Mouse (Mus musculus) megakaryocyte progenitor cell, adult 5-6 weeks (primary cell): ENCODE measurements around the gene Il6ra. TPM values are rescaled to one million over a fixed set of nuclear protein-coding genes. Genes with fewer than 3 reads are reported as not detected.

Experiments
- ATAC-seq: replicated peaks from 2 replicates; pipeline ENCODE4 v1.8.0; 2016; ENCODE audit warnings: mild to moderate bottlenecking, moderate TSS enrichment, inconsistent platforms; ENCODE audit not compliant: poor library complexity
- total RNA-seq, 2 experiments: library from RNA; stranded (forward) in 1 of 2; stranded (reverse) in 1 of 2; fragments of 157-497, 149-512 nt in 1 of 2; fragments of 200-1000 nt in 1 of 2; gene quantifications; 2 replicates each; pipeline versions ENCODE4 v1.2.3 to v1.2.4; 2015 to 2017

The Il6ra gene
- total RNA-seq (2015) (39.5 and 43.6 TPM in 2 replicates), total RNA-seq (2017) (12.5 and 15.5 TPM in 2 replicates)

DNA sequence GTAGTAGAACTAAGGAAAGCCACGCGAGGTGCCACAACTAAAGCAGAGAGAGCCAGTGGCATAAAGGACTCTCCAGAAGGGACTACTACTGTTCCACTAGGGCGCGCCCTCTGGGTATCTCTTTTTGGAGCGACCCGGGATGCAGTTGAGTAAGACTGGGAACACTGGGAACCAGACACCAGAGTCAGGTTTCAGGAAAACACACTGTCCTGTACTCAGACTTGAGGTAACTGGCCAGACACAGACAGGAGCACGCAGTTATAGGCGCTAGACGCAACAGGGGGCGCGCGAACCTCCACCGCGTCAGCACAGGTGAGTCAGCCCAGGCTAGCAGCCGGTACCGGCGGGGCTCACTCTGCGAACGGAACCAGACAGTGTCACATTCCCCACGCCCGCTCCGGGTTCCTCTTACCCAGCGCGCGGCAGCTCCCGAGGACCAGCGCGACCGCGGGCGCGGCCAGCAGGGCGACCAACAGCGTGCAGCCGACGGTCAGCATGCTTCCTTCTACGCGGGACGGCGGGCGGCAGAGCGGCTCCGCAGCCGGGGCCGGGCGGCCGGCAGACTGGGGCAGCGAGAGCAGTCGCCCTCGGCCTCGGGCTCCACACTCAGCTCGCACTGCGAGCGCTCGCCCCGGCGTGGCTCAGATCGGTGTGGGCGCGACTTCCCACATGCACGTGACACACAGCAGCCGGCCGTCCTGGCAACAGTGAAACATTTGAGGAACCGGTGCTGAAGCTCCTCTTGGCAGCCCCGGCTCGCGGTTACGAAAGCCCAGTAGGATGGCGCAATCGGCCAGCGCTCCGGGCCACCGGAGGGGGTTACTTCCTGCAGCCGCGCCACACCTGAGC lies at the start of gene Il6ra:
Gene Il6ra (minus strand): TSS at position 654 of the 849 bp plus-strand sequence.
- peak; percentile 69 for ATAC-seq

DNA sequence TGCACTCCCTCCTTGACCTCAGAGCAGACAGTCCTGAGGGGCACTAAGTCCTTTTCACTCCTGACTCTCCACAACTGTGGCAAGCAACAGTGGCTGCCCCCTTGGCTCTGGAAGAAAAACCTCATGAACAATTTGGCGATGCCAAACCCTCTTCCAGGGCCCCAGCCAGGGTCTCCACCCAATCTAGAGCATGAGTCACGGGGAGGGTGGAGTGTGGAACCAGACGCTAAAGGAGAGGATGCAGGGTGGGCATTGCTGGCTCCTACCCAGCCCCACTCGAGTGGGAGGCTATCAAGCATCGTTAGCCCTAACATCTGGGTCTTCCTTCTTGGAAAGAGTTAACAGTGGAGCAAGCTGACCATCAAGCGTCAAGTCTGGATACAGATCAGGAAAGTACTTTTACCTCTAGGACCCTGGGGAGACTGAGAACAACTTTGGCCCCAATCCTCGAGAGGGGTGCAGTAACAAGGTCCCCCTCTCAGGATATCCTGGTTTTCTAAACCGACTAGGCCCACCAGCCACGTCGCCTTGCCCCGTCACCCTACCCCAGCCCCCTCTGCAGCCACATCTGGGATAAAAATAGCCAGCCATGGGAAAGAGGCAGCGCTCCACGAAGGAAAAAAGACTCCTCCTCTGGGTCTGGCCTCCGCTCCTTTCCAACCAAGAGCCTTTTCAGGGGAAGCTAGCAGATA lies 49.2 kb upstream of the Il6ra start:
- ATAC-seq: no peak

DNA sequence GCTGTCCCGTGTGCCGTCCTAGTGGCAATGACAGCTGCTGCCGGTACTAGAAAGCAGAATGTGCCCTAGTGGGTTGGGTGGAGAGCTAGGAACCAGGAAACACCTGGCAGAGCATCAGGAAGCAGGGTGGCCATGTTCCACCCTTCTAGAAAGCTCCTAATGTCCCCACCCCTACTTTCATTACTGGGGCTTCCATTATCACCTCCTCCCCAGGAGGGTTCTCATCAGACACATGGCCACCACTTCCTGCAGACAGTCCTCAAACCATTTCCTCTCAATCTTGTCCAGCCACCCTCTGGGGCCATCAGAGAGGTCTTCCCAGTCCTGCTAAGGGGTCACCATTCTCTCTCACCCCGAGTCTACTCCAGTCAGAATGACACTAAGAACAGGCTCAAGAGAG lies 48.4 kb upstream of the Il6ra start:
- ATAC-seq: peak; percentile 12; the same call in 1 of the 2 replicates

DNA sequence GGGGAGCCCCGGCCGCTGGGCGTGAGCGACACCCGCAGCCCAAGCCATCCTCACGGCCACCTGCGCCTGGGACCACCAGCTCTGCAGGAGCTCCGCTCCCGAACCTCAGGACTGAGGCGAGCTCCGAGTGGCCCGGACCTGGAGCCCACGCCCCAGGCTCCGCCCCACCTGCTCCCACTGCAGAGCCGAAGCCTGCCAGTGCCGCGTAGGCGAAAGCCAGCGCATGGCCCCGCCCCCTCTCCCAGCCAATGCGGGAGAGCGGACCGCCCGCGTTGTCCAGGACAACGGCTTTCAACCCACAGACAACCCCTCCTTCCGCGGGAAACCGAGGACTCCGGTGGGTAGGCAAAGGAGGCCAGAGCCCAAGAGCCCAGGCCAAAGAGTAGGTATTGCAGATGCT lies 47.5 kb upstream of the Il6ra start:
- ATAC-seq: peak; percentile 83

DNA sequence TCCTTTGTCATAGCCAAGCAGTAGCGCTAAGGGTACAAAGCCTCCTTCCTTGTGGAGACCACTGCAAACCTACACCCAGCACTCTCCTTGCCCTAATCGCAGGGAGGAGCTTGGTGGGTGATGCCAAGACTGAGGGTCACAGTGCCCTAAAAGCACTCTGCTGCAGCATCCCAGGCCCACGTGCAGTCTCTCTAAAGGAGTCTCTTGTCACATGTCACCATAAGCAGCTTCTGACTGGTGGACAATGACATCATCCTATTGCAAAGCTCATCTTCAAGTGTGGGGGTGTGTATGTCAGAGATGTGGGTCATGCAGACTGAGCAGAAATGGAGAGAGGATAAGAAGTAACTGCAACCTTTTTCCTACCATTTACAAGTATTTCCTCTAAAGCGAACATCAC lies 46.4 kb upstream of the Il6ra start:
- no peak for ATAC-seq

DNA sequence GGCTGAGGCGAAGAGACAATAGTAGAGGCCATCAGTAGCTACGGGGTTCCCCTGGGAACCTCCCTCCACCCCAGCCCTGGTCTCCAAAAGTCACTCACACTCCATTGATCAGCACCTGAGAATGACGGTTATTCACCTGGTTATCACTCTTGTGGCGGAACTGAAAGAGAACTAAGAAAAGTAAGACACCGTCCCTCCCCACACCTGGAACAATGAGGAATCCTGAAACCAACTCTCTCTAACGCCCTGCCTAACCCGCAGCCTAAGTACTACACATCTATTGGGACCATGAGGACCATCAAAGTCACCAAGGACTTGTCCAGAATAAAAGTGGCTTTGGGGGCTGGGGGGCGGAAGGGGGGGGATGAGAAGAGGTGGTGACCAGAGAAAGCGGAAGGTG lies 44.9 kb upstream of the Il6ra start:
- ATAC-seq: no peak

DNA sequence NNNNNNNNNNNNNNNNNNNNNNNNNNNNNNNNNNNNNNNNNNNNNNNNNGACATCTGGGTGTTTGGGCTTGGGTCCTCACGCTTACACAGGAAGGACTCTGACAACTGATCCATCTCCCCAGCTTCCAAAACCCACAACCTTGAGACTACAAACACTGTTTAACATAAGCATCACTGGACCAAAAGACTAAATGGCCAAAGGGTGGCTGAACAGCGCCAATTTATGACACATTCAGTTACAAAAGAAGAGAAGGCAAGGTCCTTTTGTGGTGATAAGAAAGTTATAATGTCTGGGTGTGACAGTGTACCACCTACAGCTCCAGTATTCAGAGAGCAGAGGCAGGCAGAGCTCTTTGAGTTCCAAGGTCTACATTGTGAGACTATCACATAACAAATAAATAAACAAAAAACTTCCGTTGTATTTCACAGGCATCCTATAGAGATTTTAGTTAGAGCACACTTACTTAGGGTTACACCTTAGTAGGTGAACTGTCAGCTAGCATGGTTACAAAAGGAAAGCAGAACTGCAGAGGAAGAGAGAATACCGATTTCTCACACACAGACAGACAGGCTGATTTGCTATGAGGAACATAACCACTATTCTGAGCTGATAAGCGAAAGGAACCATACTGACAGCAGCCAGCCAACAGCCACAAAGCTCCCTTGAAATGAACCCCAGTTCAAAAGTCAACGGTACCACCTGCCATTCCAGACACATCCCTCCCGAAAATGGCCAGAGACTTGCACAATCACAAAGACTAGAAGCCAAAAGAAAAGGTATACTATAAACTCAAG lies 43.4 kb upstream of the Il6ra start:
- ATAC-seq: no peak

DNA sequence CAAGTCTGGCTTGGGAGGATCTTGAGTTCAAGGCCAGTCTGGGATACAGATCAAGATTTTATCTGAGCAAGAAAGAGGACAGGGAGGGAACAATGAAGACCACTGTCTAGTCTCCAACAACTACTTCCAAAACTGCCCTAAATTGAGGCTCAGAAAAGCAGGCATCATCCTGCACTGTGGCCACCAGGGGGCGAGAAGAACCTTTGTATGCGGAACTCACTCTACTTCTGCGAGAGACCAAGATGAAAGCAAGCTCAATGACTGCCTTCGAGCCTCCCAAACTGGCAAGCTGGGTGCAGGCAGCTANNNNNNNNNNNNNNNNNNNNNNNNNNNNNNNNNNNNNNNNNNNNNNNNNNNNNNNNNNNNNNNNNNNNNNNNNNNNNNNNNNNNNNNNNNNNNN lies 40.4 kb upstream of the Il6ra start:
- peak; percentile 92 for ATAC-seq

DNA sequence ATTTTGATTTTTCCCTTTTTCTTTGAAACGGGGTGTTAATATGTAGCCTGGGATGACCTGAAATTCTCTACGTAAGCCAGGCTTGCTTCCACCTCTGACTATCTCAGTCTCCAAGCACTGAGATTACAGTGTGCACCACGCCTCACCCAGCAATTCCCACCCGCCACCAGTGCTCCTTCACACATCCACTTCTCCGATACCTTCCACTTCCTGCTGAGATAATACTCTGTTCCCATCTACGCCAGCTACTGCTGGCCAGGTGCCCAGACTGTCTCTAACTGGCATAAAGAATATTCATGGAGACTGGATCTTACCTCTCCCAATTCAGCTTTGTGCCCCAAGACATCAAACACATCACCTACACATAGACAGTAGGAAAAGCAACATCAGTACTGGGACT lies 35.7 kb upstream of the Il6ra start:
- no peak for ATAC-seq

DNA sequence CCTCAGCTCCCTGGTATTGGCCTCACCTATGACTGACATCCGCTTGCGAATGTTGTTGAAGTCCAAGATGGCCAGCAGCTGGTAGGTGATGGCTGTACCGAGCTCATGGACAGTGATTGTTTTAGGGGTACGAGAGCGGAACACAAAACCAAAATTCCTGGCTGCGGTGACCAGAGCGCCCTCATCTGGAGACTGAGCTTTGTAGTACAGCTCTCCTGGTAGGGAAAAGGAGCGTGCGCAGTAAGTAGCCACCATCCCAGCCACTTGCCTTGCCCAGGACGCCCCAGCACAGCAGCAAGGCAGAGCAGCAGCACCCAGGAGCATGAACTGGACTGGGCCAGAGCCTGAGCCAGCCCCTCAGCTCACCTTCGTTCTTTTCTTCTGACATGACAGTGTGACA lies 35.0 kb upstream of the Il6ra start:
- ATAC-seq: no peak

DNA sequence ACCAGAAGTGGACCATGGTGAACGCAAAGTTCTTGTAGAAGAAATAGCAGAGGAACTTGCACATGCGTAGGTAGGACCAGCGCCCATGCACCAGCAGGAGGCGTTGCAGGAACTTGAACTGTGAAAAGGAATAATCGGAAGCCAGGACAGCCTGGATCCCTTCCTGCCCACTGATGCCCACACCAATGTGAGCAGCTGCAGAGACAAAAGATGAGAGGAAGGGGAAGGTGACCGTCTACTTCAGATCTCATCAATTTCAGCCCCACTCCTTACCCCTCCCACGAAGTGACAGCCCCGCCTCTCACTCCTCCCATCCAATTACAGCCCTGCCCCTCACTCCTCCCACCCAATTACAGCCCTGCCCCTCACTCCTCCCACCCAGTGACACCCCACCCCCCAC lies 32.0 kb upstream of the Il6ra start:
- no peak for ATAC-seq

DNA sequence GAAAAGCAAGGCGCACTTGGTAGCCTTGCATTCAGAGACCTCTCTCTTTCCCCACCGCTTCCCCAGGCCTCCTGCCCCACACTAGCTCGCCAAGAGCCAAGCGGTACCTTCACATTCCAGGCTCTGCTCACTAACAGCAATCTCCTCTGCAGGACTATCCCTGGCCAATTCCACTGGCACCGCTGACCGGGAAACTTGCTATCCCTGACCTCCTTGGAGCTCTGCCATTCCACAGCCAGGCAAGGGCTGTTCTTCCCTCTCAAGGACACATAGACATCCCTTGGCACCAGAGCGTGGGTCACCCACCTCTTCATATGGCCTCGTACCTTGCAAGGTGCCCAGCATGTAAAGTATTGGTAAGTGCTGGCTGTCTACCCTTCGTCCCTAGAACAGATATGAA lies 29.9 kb upstream of the Il6ra start:
- no peak for ATAC-seq

DNA sequence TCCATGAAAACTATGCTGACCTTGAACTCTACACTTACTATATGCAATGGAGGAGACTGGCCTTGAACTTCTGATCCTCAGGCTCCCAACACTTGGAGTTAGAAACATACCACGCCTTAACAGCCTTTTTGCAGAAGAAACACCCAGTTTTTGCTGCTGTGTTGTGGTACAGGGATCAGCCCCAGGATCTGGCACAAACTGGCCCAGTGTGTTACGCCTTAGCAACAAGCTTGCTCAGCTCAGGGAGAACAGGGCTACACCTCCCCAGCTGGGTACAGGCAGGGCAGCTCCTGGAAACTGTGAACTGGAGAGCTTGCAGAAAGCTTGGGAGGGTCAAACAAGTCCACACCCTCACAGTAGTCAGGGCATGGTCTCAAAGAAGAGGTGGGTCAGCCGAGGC lies 23.5 kb upstream of the Il6ra start:
- ATAC-seq: no peak

DNA sequence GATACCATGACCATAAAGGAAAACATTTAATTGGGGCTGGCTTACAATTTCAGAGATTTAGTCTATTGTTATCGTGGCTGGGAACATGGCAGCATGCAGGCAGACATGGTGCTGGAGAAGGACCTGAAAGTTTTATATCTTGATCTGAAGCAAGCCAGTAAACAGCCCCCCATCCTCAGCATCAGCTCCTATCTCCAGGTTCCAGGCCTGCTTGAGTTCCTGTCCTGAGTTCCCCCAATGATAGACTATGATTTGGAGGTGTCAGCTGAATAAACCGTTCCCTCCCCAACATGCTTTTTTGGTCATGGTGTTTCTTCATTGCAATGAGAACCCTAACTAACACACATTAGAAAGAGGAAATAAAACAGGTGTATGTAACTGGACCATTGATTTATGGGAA lies 19.9 kb upstream of the Il6ra start:
- ATAC-seq: no peak

DNA sequence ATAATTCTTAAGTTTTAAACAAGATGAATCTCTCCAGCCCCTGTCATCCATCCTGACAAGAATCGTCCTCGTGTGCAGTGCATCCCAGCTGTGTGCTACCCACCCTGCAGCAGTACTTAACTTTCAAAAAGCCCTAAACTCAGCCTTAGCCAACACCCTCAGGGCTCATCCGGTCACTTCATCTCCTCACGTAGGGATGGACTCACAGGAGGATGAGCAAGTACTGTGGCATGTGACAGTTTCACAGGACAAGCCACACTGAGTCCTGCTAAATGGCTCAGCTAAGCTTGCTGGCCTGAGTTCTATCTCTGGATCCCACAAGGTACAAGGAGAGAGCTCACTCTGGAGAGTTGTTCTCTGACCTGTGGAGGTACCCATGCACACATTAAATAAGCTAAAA lies 16.0 kb upstream of the Il6ra start:
- no peak for ATAC-seq

DNA sequence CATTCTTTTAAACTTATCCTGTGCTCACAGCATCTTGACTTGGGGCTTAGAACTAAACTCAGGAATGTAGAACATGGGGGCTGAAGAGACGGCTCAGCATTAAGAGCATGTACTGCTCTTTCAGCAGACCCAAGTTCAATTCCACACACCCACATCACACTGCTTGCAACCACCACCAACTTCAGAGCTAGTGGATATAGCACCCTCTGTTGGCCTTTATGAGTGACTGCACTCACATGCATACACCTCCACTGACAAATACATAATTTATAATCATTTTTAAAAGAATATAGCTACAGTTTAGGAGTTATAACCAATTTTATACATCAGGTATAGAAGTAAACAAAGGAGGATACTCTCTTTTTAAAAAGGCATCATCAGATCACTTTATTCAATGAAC lies 13.4 kb upstream of the Il6ra start:
- ATAC-seq: no peak

DNA sequence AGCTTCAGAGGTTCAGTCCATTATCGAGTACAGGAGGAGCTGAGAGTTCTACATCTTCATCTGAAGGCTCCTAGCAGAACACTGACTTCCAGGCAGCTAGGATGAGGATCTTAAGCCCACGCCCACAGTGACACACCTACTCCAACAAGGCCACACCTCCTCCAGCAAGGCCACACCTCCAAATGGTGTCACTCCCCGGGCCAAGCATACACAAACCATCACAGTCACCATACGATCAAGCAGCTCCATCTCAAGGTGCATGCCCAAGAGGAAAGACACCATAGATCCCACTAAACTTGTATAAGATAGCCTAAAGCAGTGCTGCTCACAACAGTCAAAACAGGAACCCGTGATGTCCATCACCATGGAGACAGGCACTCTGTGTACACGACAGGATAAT lies 7.7 kb upstream of the Il6ra start:
- no peak for ATAC-seq

DNA sequence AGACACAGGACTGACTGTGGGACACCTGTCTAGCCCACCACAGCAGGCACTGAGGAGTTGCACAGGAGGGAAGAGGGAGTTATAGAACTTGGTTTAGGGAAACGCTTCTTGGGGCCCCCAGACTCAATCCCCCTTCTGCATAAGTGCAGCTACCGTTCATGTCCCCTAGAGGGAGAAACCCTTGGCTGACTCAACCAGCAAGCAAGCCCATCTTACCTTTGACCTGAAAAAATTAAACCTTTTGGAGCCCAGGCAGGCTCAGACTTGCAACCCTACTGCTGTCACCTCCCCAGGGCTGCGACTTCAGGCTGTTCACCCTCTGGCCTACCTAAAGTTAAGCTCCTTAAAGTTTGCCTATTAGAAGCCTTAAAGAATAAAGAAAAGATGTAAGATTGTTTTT lies 4.4 kb upstream of the Il6ra start:
- no peak for ATAC-seq

DNA sequence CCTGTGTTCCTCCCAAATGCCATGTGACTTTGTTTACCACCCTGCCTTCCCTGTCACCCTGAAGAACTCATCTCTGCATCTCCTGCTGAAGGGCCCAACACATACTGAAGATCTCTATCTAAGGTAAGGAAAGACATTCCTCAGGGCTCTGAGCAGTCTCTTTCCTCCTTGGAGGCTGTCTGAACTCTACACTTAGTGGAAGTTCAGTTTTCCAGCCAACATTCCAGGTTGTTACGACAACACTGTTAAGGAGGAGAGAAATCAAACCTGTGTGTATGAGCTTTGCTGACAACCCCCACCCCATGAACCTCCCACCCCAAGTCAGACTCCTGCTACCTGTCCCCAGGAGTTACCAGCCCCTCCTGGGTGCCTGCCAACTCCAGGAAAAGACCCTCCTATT lies 3.6 kb upstream of the Il6ra start:
- ATAC-seq: no peak

DNA sequence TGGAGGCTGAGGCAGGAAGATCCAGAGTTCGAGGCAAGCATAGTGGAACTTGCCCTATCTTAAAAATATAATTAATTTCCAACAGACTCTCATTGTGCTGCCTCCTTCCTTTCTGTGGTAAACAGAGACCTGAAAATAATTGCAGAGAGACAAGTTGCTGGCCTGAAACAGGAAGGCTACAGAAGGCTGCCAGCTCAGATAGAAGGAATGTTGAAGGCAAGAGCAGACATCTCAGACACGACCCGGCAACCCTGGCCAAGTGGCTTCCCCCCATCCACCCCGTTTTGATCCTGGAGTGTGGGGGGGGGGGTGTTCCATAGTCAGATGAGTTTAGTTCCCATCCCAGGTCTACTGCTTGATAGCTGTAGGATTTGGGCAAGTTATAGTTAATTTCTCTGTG lies 1.7 kb upstream of the Il6ra start:
- no peak for ATAC-seq

DNA sequence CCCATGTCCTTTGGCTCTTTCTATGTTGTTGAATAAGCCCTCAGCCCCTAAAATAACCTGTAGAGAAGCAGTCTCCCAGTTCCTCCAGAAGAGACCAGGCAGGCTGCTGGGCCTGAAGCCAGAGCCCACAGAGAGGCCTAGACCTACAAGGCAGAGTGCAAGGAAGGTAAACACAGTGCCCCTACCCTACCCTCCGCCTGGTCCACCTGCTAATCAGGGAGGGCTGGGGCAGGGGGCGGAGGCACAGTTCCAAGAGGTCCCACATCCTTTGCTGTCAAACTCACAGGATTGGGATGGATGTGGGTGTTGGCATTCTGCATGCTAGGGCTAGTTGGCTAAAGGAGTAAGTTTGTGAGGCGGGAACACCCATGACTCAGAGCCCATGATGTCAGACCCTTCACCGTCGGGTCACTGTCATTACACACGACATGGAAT lies 871 bp downstream of the Il6ra start:
- no peak for ATAC-seq

DNA sequence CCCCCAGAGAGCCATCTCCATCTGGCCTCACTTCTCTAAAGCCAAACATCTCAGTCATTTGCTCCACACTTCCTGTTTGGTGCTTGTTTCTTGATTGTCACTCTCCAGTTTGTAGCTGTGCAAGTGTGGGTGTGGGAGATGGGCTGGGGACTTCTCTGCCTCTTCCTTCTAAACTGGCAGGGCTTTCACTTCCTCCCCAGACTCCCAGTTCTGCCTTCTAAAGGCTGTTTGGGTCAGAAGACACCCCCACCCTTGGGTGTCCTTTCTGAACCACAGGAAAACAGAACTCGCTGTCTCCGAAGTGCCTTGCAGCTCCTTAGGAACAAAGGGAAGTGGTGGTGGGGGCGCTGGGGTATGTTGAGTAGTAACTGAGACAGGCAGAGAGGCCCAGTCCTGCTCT lies 1.8 kb downstream of the Il6ra start:
- ATAC-seq: peak; percentile 83
